Mouse (Mus musculus) CH12.LX (cell line): ENCODE data around the gene Akap9. TPM values are rescaled to one million over a fixed set of nuclear protein-coding genes. Genes with fewer than 3 reads are reported as not detected.

Source experiments
- DNase-seq: peaks from one replicate; pipeline ENCODE4 v3.0.0-alpha.2; 2013; ENCODE audit errors: extremely low read depth
- H3K27ac ChIP-seq: 2 replicates; pipeline ENCODE4 v1.5.1; 2012; ENCODE audit warnings: low read depth, mild to moderate bottlenecking, control low read depth, moderate library complexity; ENCODE audit not compliant: insufficient read depth
- H3K27me3 ChIP-seq: replicated peaks from 2 replicates; pipeline ENCODE3; 2012; ENCODE audit warnings: inconsistent platforms
- H3K36me3 ChIP-seq, 2 experiments: replicated peaks in 1 of 2; 2 replicates each; pipeline versions ENCODE3 to v1.6.1; 2012; ENCODE audit warnings: inconsistent platforms in 1 of 2, low read length in 1 of 2, mild to moderate bottlenecking in 1 of 2, mixed read lengths in 1 of 2, moderate library complexity in 1 of 2; ENCODE audit not compliant: control insufficient read depth in 1 of 2, insufficient read depth in 1 of 2
- H3K4me1 ChIP-seq, 2 experiments: 2 replicates each; pipeline ENCODE4 v1.6.1; 2012; ENCODE audit warnings: inconsistent platforms in 1 of 2, moderate library complexity in 1 of 2; ENCODE audit not compliant: insufficient read depth in 2 of 2, control insufficient read depth in 1 of 2
- H3K4me2 ChIP-seq: 2 replicates; pipeline ENCODE4 v1.6.1; 2012; ENCODE audit warnings: low read depth, mild to moderate bottlenecking, control low read depth; ENCODE audit not compliant: poor library complexity, insufficient read depth, severe bottlenecking
- H3K4me3 ChIP-seq, 3 experiments: fragments of 150-350 bp in 1 of 3; sonication (generic) in 1 of 3; replicated peaks in 1 of 3; 2 replicates each; pipeline versions ENCODE3 to v1.5.1; 2011 to 2012; ENCODE audit warnings: low read depth in 2 of 3, low read length in 2 of 3, mild to moderate bottlenecking in 2 of 3, moderate library complexity in 2 of 3, control low read depth in 1 of 3, improper control_type of control experiment in 1 of 3, inconsistent platforms in 1 of 3, mixed read lengths in 1 of 3; ENCODE audit not compliant: poor library complexity in 1 of 3
- H3K79me2 ChIP-seq: replicated peaks from 2 replicates; pipeline ENCODE4 v1.6.1; 2012; ENCODE audit warnings: mild to moderate bottlenecking, moderate library complexity; ENCODE audit not compliant: control insufficient read depth, poor library complexity, insufficient read depth, severe bottlenecking; ENCODE audit errors: extremely low read depth
- H3K9ac ChIP-seq: 2 replicates; pipeline ENCODE4 v1.6.1; 2012; ENCODE audit warnings: low read depth, mild to moderate bottlenecking, control low read depth, moderate library complexity; ENCODE audit not compliant: insufficient read depth
- H3K9me3 ChIP-seq: replicated peaks from 2 replicates; pipeline ENCODE3; 2012; ENCODE audit warnings: low read length, inconsistent platforms, mixed read lengths
- CTCF ChIP-seq, 2 experiments: IDR thresholded peaks in 1 of 2; conservative IDR thresholded peaks in 1 of 2; 2 replicates each; pipeline ENCODE4 v1.5.1; 2011 to 2012; ENCODE audit warnings: low read depth in 2 of 2, low read length in 2 of 2, improper control_type of control experiment in 1 of 2, inconsistent platforms in 1 of 2, mild to moderate bottlenecking in 1 of 2, moderate library complexity in 1 of 2
- EP300 ChIP-seq: IDR thresholded peaks from 2 replicates; pipeline ENCODE4 v1.6.1; 2011; ENCODE audit warnings: low read length, improper control_type of control experiment
- ETS1 ChIP-seq: conservative IDR thresholded peaks from 2 replicates; pipeline ENCODE4 v1.6.1; 2012; ENCODE audit warnings: low read depth, mild to moderate bottlenecking, inconsistent platforms, low read length, improper control_type of control experiment, moderate library complexity
- HCFC1 ChIP-seq: IDR thresholded peaks from 2 replicates; pipeline ENCODE4 v1.6.1; 2012; ENCODE audit warnings: low read depth, mild to moderate bottlenecking, inconsistent platforms, low read length, improper control_type of control experiment
- JUN ChIP-seq: IDR thresholded peaks from 2 replicates; pipeline ENCODE4 v1.6.1; 2011; ENCODE audit warnings: low read depth, mild to moderate bottlenecking, low read length, improper control_type of control experiment, moderate library complexity; ENCODE audit not compliant: insufficient read depth
- MAX ChIP-seq: IDR thresholded peaks from 2 replicates; pipeline ENCODE4 v1.6.1; 2011; ENCODE audit warnings: low read length, improper control_type of control experiment
- MAZ ChIP-seq: IDR thresholded peaks from 2 replicates; pipeline ENCODE4 v1.6.1; 2012; ENCODE audit warnings: low read depth, mild to moderate bottlenecking, inconsistent platforms, low read length, improper control_type of control experiment, moderate library complexity
- MEF2A ChIP-seq: IDR thresholded peaks from 2 replicates; pipeline ENCODE4 v1.6.1; 2014; ENCODE audit warnings: low read depth, mild to moderate bottlenecking, inconsistent platforms, low read length, improper control_type of control experiment, borderline replicate concordance
- MYC ChIP-seq: IDR thresholded peaks from 2 replicates; pipeline ENCODE4 v1.6.1; 2011; ENCODE audit warnings: low read depth, mild to moderate bottlenecking, improper control_type of control experiment, low read length
- NRF1 ChIP-seq: IDR thresholded peaks from 2 replicates; pipeline ENCODE4 v1.6.1; 2014; ENCODE audit warnings: low read depth, mild to moderate bottlenecking, inconsistent platforms, low read length, improper control_type of control experiment, moderate library complexity
- POLR2AphosphoS2 ChIP-seq: IDR thresholded peaks from 2 replicates; pipeline ENCODE4 v1.6.1; 2011; ENCODE audit warnings: low read depth, low read length, improper control_type of control experiment
- SMC3 ChIP-seq: IDR thresholded peaks from 2 replicates; pipeline ENCODE4 v1.6.1; 2011; ENCODE audit warnings: low read depth, low read length, improper control_type of control experiment
- TBP ChIP-seq: conservative IDR thresholded peaks from 2 replicates; pipeline ENCODE4 v1.6.1; 2011; ENCODE audit warnings: low read depth, low read length, improper control_type of control experiment
- USF1 ChIP-seq: IDR thresholded peaks from 2 replicates; pipeline ENCODE4 v1.6.1; 2014; ENCODE audit warnings: low read depth, mild to moderate bottlenecking, inconsistent platforms, low read length, improper control_type of control experiment
- USF2 ChIP-seq: conservative IDR thresholded peaks from 2 replicates; pipeline ENCODE4 v1.6.1; 2011; ENCODE audit warnings: low read depth, low read length, improper control_type of control experiment
- ZKSCAN1 ChIP-seq: IDR thresholded peaks from 2 replicates; pipeline ENCODE4 v1.6.1; 2012; ENCODE audit warnings: low read depth, inconsistent platforms, low read length, improper control_type of control experiment, borderline replicate concordance
- ZMIZ1 ChIP-seq: IDR thresholded peaks from 2 replicates; pipeline ENCODE4 v1.6.1; 2012; ENCODE audit warnings: low read depth, mild to moderate bottlenecking, inconsistent platforms, low read length, improper control_type of control experiment
- ZNF384 ChIP-seq: IDR thresholded peaks from 2 replicates; pipeline ENCODE4 v1.6.1; 2012; ENCODE audit warnings: low read depth, low read length, improper control_type of control experiment, inconsistent platforms
- dilution Hi-C: fragments of 300-500 bp; cut with MboI; formaldehyde crosslinking; loops from 2 replicates; pipeline ENCODE4 v1.14.3; 2020; ENCODE audit warnings: low sequenced_read_pairs; ENCODE audit not compliant: extremely low pct_unique_long_range_greater_than_20kb, extremely low pct_ligation_motif_present
- in situ Hi-C: fragments of 300-500 bp; cut with MboI; formaldehyde crosslinking; loops from 3 replicates; pipeline ENCODE4 v1.14.3; 2019; ENCODE audit warnings: low sequenced_read_pairs, low pct_ligation_motif_present, low pct_unique_long_range_greater_than_20kb, mixed read lengths
- polyA plus RNA-seq: library from polyadenylated mRNA; unstranded; fragments of >175 nt; gene quantifications from 2 replicates; pipeline ENCODE4 v1.2.1, GENCODE M21; 2012; ENCODE audit warnings: low read depth; ENCODE audit not compliant: insufficient read length
- total RNA-seq, 2 experiments: library from RNA; depleted of rRNA; stranded (reverse); fragments of 300-350 nt in 1 of 2; fragments of >200 nt in 1 of 2; gene quantifications; 2 replicates each; pipeline ENCODE4 v1.2.3; 2012 to 2014

Akap9 gene
- total and polyA plus RNA-seq, 3 experiments = 10.3 to 15.6 (median 12.8) TPM

DNA sequence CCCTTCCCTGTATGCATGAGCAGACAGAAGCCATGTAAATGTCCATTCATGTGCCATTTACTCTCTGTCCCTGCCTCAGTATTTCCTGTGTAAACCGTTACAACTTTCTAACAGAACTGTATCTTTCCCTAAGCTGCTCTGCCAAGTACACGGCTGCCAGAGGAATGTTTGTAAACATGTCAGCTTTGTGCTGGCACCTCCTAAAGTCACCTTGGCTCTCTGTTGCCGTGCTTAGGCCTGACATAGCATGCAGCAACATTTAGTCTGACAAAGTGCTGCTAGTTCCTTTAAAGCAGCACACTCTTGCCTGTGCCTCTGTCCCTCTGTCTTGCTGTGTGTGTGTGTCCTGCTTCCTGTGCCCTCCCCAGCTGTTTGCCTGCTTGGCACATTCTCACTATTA lies 139.3 kb downstream of the Akap9 start:
- H3K27ac ChIP-seq = no peak overlapping the region
- dilution Hi-C loops (no loop called here), in situ Hi-C loops (no loop called here)
- H3K36me3 ChIP-seq = peaks cover 31 to 81% of the 10 kb centered on the region in 2 experiments
- no peaks in the 10 kb centered on the region for H3K79me2 ChIP-seq
- DNase-seq = no peak
- H3K9ac ChIP-seq = no peak overlapping the region
- no peak overlapping the region for H3K4me2 ChIP-seq
- H3K27me3 ChIP-seq = no peaks in the 10 kb centered on the region
- H3K4me3 ChIP-seq = no peak overlapping the region
- H3K4me1 ChIP-seq = peaks cover 0 to 3% of the 10 kb centered on the region in 2 experiments; a peak in 1 of 4 replicates
- H3K9me3 ChIP-seq = no peaks in the 10 kb centered on the region
- no peak for TF ChIP-seq HCFC1
- TF ChIP-seq ZKSCAN1 = no peak
- no peak for TF ChIP-seq EP300
- no peak for TF ChIP-seq ZNF384
- TF ChIP-seq POLR2AphosphoS2 = no peak
- no peak for TF ChIP-seq JUN

- no peak overlapping the region for H3K4me3 ChIP-seq
- H3K9ac ChIP-seq = no peak overlapping the region
- no peak overlapping the region for H3K4me2 ChIP-seq
- H3K9me3 ChIP-seq = no peaks in the 10 kb centered on the region
- dilution Hi-C loops = no loop called here
- TF ChIP-seq MAX = no peak
- TF ChIP-seq MAZ = no peak
- no peak for TF ChIP-seq ETS1
- TF ChIP-seq TBP = no peak
- no peak for TF ChIP-seq USF1
- TF ChIP-seq ZNF384 = no peak
- no peak for TF ChIP-seq NRF1
- TF ChIP-seq USF2 = no peak
- TF ChIP-seq MYC = no peak
- TF ChIP-seq SMC3 = no peak
- TF ChIP-seq POLR2AphosphoS2 = no peak
- no peak for TF ChIP-seq MEF2A
- TF ChIP-seq CTCF (conservative IDR thresholded peaks at IDR 0.05 in 1 of 2, IDR thresholded peaks at IDR 0.05 in 1 of 2; ENCODE audit: low read depth in 2 of 2, low read length in 2 of 2) = no peak
- no peak for TF ChIP-seq ZMIZ1
- TF ChIP-seq, all 38 proteins: peak for 0
- no peaks in the 10 kb centered on the region for H3K27me3 ChIP-seq
- no peaks in the 10 kb centered on the region for H3K79me2 ChIP-seq
- H3K36me3 ChIP-seq = peaks cover 30 to 62% of the 10 kb centered on the region in 2 experiments
- no peak overlapping the region for H3K27ac ChIP-seq
- DNase-seq = no peak
- peaks cover 5 to 29% of the 10 kb centered on the region in 2 experiments for H3K4me1 ChIP-seq
- in situ Hi-C loops = no loop called here
Measured at GRCm38 (mm10) chr5:4079086-4079485, 151.2 kb downstream of the Akap9 start.
